Mouse (Mus musculus) limb, embryonic 12.5 days (tissue): ENCODE measurements around the gene Primpol. TPM values are rescaled to one million over a fixed set of nuclear protein-coding genes. Genes with fewer than 3 reads are reported as not detected.

Source experiments
- ATAC-seq: fragments of 200-750 bp; cut with Nextera tagmentation; 2 replicates; pipeline ENCODE4 v1.8.0; 2017; ENCODE audit warnings: low read depth, moderate TSS enrichment; ENCODE audit not compliant: insufficient number of reproducible peaks, insufficient read depth, low FRiP score, low TSS enrichment
- H3K27ac ChIP-seq: fragments of 300-500 bp; sonication (generic); 2 replicates; pipeline ENCODE4 v1.5.1; 2016; ENCODE audit warnings: mild to moderate bottlenecking, moderate library complexity
- H3K27me3 ChIP-seq: fragments of 300-500 bp; sonication (generic); 2 replicates; pipeline ENCODE4 v1.6.1; 2016; ENCODE audit warnings: mild to moderate bottlenecking, moderate library complexity
- H3K36me3 ChIP-seq: fragments of 300-500 bp; sonication (generic); 2 replicates; pipeline ENCODE4 v1.6.1; 2016; ENCODE audit warnings: mild to moderate bottlenecking, moderate library complexity
- H3K4me1 ChIP-seq: fragments of 300-500 bp; sonication (generic); replicated peaks from 2 replicates; pipeline ENCODE4 v1.6.1; 2016
- H3K4me2 ChIP-seq: fragments of 300-500 bp; sonication (generic); 2 replicates; pipeline ENCODE4 v1.6.1; 2016; ENCODE audit warnings: mild to moderate bottlenecking, moderate library complexity
- H3K4me3 ChIP-seq: fragments of 300-500 bp; sonication (generic); replicated peaks from 2 replicates; pipeline ENCODE4 v1.5.1; 2016; ENCODE audit warnings: mild to moderate bottlenecking
- H3K9ac ChIP-seq: fragments of 300-500 bp; sonication (generic); replicated peaks from 2 replicates; pipeline ENCODE4 v1.6.1; 2016; ENCODE audit warnings: mild to moderate bottlenecking, moderate library complexity
- H3K9me3 ChIP-seq: fragments of 300-500 bp; sonication (generic); 2 replicates; pipeline ENCODE4 v1.6.1; 2016; ENCODE audit warnings: mild to moderate bottlenecking, moderate library complexity
- WGBS: fragments of 180-500 bp; shearing (Covaris S2); methylation state at CpG from one replicate; pipeline ENCODE4 v1.1.7; 2016; 5-methylcytosine and 5-hydroxymethylcytosine counted together
- polyA plus RNA-seq: library from polyadenylated mRNA; unstranded; fragments of >200 nt; fragmentation: Nextera tagmentation; extraction: Ambion mirVana; gene quantifications from 2 replicates; pipeline ENCODE4 v1.2.1, GENCODE M21; 2016

Primpol gene
- polyA plus RNA-seq, 1 experiment from 2014 or later = 14.9 TPM

- no peaks in the 10 kb centered on the region for H3K9me3 ChIP-seq
- H3K27me3 ChIP-seq = no peaks in the 10 kb centered on the region
- peaks cover 31% of the 10 kb centered on the region for H3K36me3 ChIP-seq
- ATAC-seq = no peak
- H3K4me1 ChIP-seq = peaks cover 12% of the 10 kb centered on the region; the same call in 1 of the 2 replicates
- no peak overlapping the region for H3K27ac ChIP-seq
- H3K9ac ChIP-seq = no peak overlapping the region
- H3K4me3 ChIP-seq = no peak overlapping the region
- H3K4me2 ChIP-seq = no peak overlapping the region
- WGBS = 93% methylated on average over 5 of the region's 5 CpGs
These were observed 9.6 kb upstream of the Primpol start for GRCm38 (mm10) chr8:46626642-46627041.

GRCm38 (mm10) chr8:46625166-46625565 lies 8.2 kb upstream of the Primpol start:
- 56% methylated on average over 1 of the region's 1 CpGs for WGBS
- no peaks in the 10 kb centered on the region for H3K27me3 ChIP-seq
- no peak overlapping the region for H3K9ac ChIP-seq
- H3K36me3 ChIP-seq = peaks cover 17% of the 10 kb centered on the region
- H3K4me1 ChIP-seq = peaks cover 12% of the 10 kb centered on the region; the same call in 1 of the 2 replicates
- no peak overlapping the region for H3K27ac ChIP-seq
- no peak overlapping the region for H3K4me3 ChIP-seq
- H3K4me2 ChIP-seq = no peak overlapping the region
- no peak for ATAC-seq
- H3K9me3 ChIP-seq = no peaks in the 10 kb centered on the region

GRCm38 (mm10) chr8:46622446-46623270 lies 5.6 kb upstream of the Primpol start:
- Histone ChIP-seq H3K4me2 (no peak overlapping the region), H3K4me1 (peaks cover 26% of the 10 kb centered on the region), H3K27me3 (no peaks in the 10 kb centered on the region), H3K9ac (no peak overlapping the region), H3K27ac (no peak overlapping the region), H3K9me3 (no peaks in the 10 kb centered on the region), H3K36me3 (0 out of 2 replicates have a peak, but pooled peaks cover 4% of the 10 kb centered on the region), H3K4me3 (no peak overlapping the region)
- ATAC-seq = no peak
- WGBS = 89% methylated on average over 9 of the region's 9 CpGs

- H3K27me3 ChIP-seq = no peaks in the 10 kb centered on the region
- no peak overlapping the region for H3K27ac ChIP-seq
- 3% methylated on average over 9 of the region's 10 CpGs for WGBS
- ATAC-seq = no peak
- H3K9me3 ChIP-seq = no peaks in the 10 kb centered on the region
- H3K4me3 ChIP-seq = peak overlapping the region; percentile 78
- no peaks in the 10 kb centered on the region for H3K36me3 ChIP-seq
- H3K4me1 ChIP-seq = peaks cover 26% of the 10 kb centered on the region
- peak overlapping the region; percentile 90 for H3K4me2 ChIP-seq
- H3K9ac ChIP-seq = peak overlapping the region; percentile 87
These were observed 1.8 kb upstream of the Primpol start for GRCm38 (mm10) chr8:46618639-46619320.

- H3K4me1 ChIP-seq = peaks cover 32% of the 10 kb centered on the region
- ATAC-seq = peak; percentile 43
- H3K27me3 ChIP-seq = no peaks in the 10 kb centered on the region
- peak overlapping the region; percentile 87 for H3K9ac ChIP-seq
- peak overlapping the region; percentile 78 for H3K4me3 ChIP-seq
- no peaks in the 10 kb centered on the region for H3K9me3 ChIP-seq
- peak overlapping the region; percentile 95 for H3K27ac ChIP-seq
- H3K4me2 ChIP-seq = peak overlapping the region; percentile 90
- no peaks in the 10 kb centered on the region for H3K36me3 ChIP-seq
- WGBS = under 1% methylated on average over 38 of the region's 38 CpGs
These were observed 943 bp upstream of the Primpol start for GRCm38 (mm10) chr8:46617690-46618620.

GRCm38 (mm10) chr8:46615936-46616335 lies 1.1 kb downstream of the Primpol start:
- H3K27ac ChIP-seq = no peak overlapping the region
- no peaks in the 10 kb centered on the region for H3K36me3 ChIP-seq
- H3K4me3 ChIP-seq = no peak overlapping the region
- H3K4me1 ChIP-seq = peaks cover 35% of the 10 kb centered on the region
- ATAC-seq = no peak
- no peak overlapping the region for H3K9ac ChIP-seq
- no peaks in the 10 kb centered on the region for H3K9me3 ChIP-seq
- peak overlapping the region; percentile 90 for H3K4me2 ChIP-seq
- H3K27me3 ChIP-seq = no peaks in the 10 kb centered on the region
- WGBS = 58% methylated on average over 8 of the region's 8 CpGs

GRCm38 (mm10) chr8:46613377-46613776 lies 3.6 kb downstream of the Primpol start:
- Histone ChIP-seq H3K4me3 (no peak overlapping the region), H3K9me3 (no peaks in the 10 kb centered on the region), H3K27me3 (no peaks in the 10 kb centered on the region), H3K27ac (peak overlapping the region; percentile 70; the same call in 1 of the 2 replicates), H3K4me2 (no peak overlapping the region), H3K36me3 (no peaks in the 10 kb centered on the region), H3K9ac (no peak overlapping the region), H3K4me1 (peaks cover 18% of the 10 kb centered on the region)
- no peak for ATAC-seq
- WGBS = 8% methylated on average over 4 of the region's 4 CpGs

GRCm38 (mm10) chr8:46612913-46613312 lies 4.1 kb downstream of the Primpol start:
- WGBS = 67% methylated on average over 4 of the region's 4 CpGs
- H3K4me2 ChIP-seq = no peak overlapping the region
- H3K9ac ChIP-seq = no peak overlapping the region
- no peak for ATAC-seq
- H3K4me3 ChIP-seq = no peak overlapping the region
- H3K27me3 ChIP-seq = no peaks in the 10 kb centered on the region
- no peaks in the 10 kb centered on the region for H3K9me3 ChIP-seq
- 0 out of 2 replicates have a peak overlapping the region, but pooled peaks have one; percentile 37 for H3K27ac ChIP-seq
- no peaks in the 10 kb centered on the region for H3K36me3 ChIP-seq
- peaks cover 15% of the 10 kb centered on the region for H3K4me1 ChIP-seq

GRCm38 (mm10) chr8:46611557-46611956 lies 5.5 kb downstream of the Primpol start:
- H3K9ac ChIP-seq = no peak overlapping the region
- H3K4me2 ChIP-seq = no peak overlapping the region
- WGBS = 71% methylated on average over 8 of the region's 8 CpGs
- H3K36me3 ChIP-seq = peaks cover 11% of the 10 kb centered on the region
- no peaks in the 10 kb centered on the region for H3K9me3 ChIP-seq
- no peak for ATAC-seq
- peaks cover 15% of the 10 kb centered on the region for H3K4me1 ChIP-seq
- no peak overlapping the region for H3K27ac ChIP-seq
- H3K4me3 ChIP-seq = no peak overlapping the region
- H3K27me3 ChIP-seq = no peaks in the 10 kb centered on the region

- 81% methylated on average over 1 of the region's 1 CpGs for WGBS
- Histone ChIP-seq H3K9ac (no peak overlapping the region), H3K27me3 (no peaks in the 10 kb centered on the region), H3K27ac (no peak overlapping the region), H3K9me3 (no peaks in the 10 kb centered on the region), H3K36me3 (peaks cover 14% of the 10 kb centered on the region), H3K4me3 (no peak overlapping the region), H3K4me2 (no peak overlapping the region), H3K4me1 (peaks cover 3% of the 10 kb centered on the region; the same call in 1 of the 2 replicates)
- ATAC-seq = no peak
These were observed 10.1 kb downstream of the Primpol start for GRCm38 (mm10) chr8:46606930-46607329.
